Mouse (Mus musculus) left cerebral cortex, adult 2 months (tissue): ENCODE measurements around the gene Atp9a. TPM values are rescaled to one million over a fixed set of nuclear protein-coding genes. Genes with fewer than 3 reads are reported as not detected.

Experiments used
- DNase-seq, 2 experiments: peaks; one replicate each; pipeline ENCODE4 v3.0.0; 2021 to 2022; ENCODE audit warnings: low spot score in 2 of 2, mixed read lengths in 1 of 2; ENCODE audit errors: extremely low spot score in 1 of 2
- H3K27ac ChIP-seq: fragments of 200-600 bp; 2 replicates; pipeline ENCODE4 v1.8.1; 2022
- H3K4me3 ChIP-seq: fragments of 200-600 bp; 2 replicates; pipeline ENCODE4 v1.8.1; 2022
- CTCF ChIP-seq: fragments of 200-600 bp; IDR thresholded peaks from 2 replicates; pipeline ENCODE4 v1.8.1; 2022; ENCODE audit warnings: antibody characterized with exemption, mild to moderate bottlenecking, moderate library complexity
- intact Hi-C: fragments of 180-260 bp; cut with DNase I; formaldehyde crosslinking; loops from one replicate; pipeline ENCODE4 v1.15.1; 2025
- total RNA-seq, 2 experiments: library from RNA; stranded (reverse); gene quantifications; 2 replicates each; pipeline ENCODE4 v1.2.3; 2021

The Atp9a gene
- total RNA-seq, 2 experiments from 2014 or later = 406 to 408 TPM

GRCm38 (mm10) chr2:168609653-168610248, 132.5 kb downstream of the Atp9a start:
- intact Hi-C loops = no loop called here
- Histone ChIP-seq H3K27ac (no peak overlapping the region), H3K4me3 (no peak overlapping the region)
- DNase-seq = no peak
- no peak for TF ChIP-seq CTCF

- H3K27ac ChIP-seq = no peak overlapping the region
- intact Hi-C loops = no loop called here
- DNase-seq = no peak
- no peak overlapping the region for H3K4me3 ChIP-seq
- TF ChIP-seq CTCF = no peak
Measured at GRCm38 (mm10) chr2:168608125-168608564, 134.1 kb downstream of the Atp9a start.

GRCm38 (mm10) chr2:168604655-168605070, 137.5 kb downstream of the Atp9a start:
- no peak for DNase-seq
- Histone ChIP-seq H3K27ac (no peak overlapping the region), H3K4me3 (no peak overlapping the region)
- intact Hi-C loops = loop anchor here (5.0 kb wide), 1 partner anchor 57 kb away; no protein-coding TSS in a partner anchor
- no peak for TF ChIP-seq CTCF

GRCm38 (mm10) chr2:168602387-168602741, 139.8 kb downstream of the Atp9a start:
- DNase-seq = no peak
- Histone ChIP-seq H3K27ac (no peak overlapping the region), H3K4me3 (no peak overlapping the region)
- no peak for TF ChIP-seq CTCF
- intact Hi-C loops = loop anchor here (5.0 kb wide), 1 partner anchor 55 kb away; no protein-coding TSS in a partner anchor

GRCm38 (mm10) chr2:168601491-168602386, 140.5 kb downstream of the Atp9a start, which contains the start of gene Nfatc2:
Gene Nfatc2, minus strand, starts transcription at chr2:168601657.
- intact Hi-C loops = loop anchor here (5.0 kb wide), 1 partner anchor 54 kb away; no protein-coding TSS in a partner anchor
- Histone ChIP-seq H3K4me3 (peak within 1 kb of the TSS; percentile 67), H3K27ac (peak within 1 kb of the TSS; percentile 83)
- DNase-seq = peak; percentile 67 to 76
- TF ChIP-seq CTCF = no peak

GRCm38 (mm10) chr2:168600750-168601490, 141.3 kb downstream of the Atp9a start:
- Histone ChIP-seq H3K27ac (peak overlapping the region; percentile 83), H3K4me3 (peak overlapping the region; percentile 67)
- peak; percentile 54 to 74 for DNase-seq
- TF ChIP-seq CTCF = no peak
- intact Hi-C loops = loop anchor here (5.0 kb wide), 1 partner anchor 54 kb away; no protein-coding TSS in a partner anchor

GRCm38 (mm10) chr2:168595693-168596092, 146.5 kb downstream of the Atp9a start:
- intact Hi-C loops = no loop called here
- TF ChIP-seq CTCF = no peak

GRCm38 (mm10) chr2:168593676-168594075, 148.5 kb downstream of the Atp9a start:
- TF ChIP-seq CTCF = no peak
- no peak for DNase-seq
- no peak overlapping the region for H3K27ac ChIP-seq
- intact Hi-C loops = no loop called here
- no peak overlapping the region for H3K4me3 ChIP-seq

More at GRCm38 (mm10) chr2:168595693-168596092, 146.5 kb downstream of the Atp9a start:
- DNase-seq = no peak
- H3K27ac ChIP-seq = no peak overlapping the region
- no peak overlapping the region for H3K4me3 ChIP-seq

- intact Hi-C loops = no loop called here
- TF ChIP-seq CTCF = peak; percentile 2; the same call in 1 of the 2 replicates
- Histone ChIP-seq H3K4me3 (no peak overlapping the region), H3K27ac (no peak overlapping the region)
- no peak for DNase-seq
Measured at GRCm38 (mm10) chr2:168593004-168593403, 149.2 kb downstream of the Atp9a start.

- intact Hi-C loops = no loop called here
- no peak for TF ChIP-seq CTCF
- H3K4me3 ChIP-seq = no peak overlapping the region
- no peak overlapping the region for H3K27ac ChIP-seq
- DNase-seq = no peak
Measured at GRCm38 (mm10) chr2:168591076-168591475, 151.1 kb downstream of the Atp9a start.

GRCm38 (mm10) chr2:168590556-168590955, 151.7 kb downstream of the Atp9a start:
- Histone ChIP-seq H3K4me3 (no peak overlapping the region; the same call in 1 of the 2 replicates), H3K27ac (no peak overlapping the region)
- no peak for DNase-seq
- no peak for TF ChIP-seq CTCF
- intact Hi-C loops = no loop called here
